Mouse (Mus musculus) neural tube, embryonic 12.5 days (tissue): ENCODE measurements around the gene Tom1l1. TPM values are rescaled to one million over a fixed set of nuclear protein-coding genes. Genes with fewer than 3 reads are reported as not detected.

Experiments
- polyA plus RNA-seq: library from polyadenylated mRNA; unstranded; fragments of >200 nt; fragmentation: Nextera tagmentation; extraction: Ambion mirVana; gene quantifications from 2 replicates; pipeline ENCODE4 v1.2.1, GENCODE M21; 2016

Tom1l1 gene
- polyA plus RNA-seq, 1 experiment from 2014 or later: 18.0 TPM

Other genes starting within 250 kb of the Tom1l1 start
- gene Stxbp4, start 50.3 kb downstream of the Tom1l1 start, polyA plus RNA-seq: 33.9 and 36.6 TPM in 2 replicates
- gene Cox11, start 50.2 kb downstream of the Tom1l1 start, polyA plus RNA-seq: 40.1 and 41.2 TPM in 2 replicates